Mouse (Mus musculus) lung, embryonic 14.5 days (tissue): ENCODE results near the gene Lrriq1. TPM values are rescaled to one million over a fixed set of nuclear protein-coding genes. Genes with fewer than 3 reads are reported as not detected.

ENCODE experiments used
- ATAC-seq: fragments of 200-750 bp; cut with Nextera tagmentation; 2 replicates; pipeline ENCODE4 v1.8.0; 2017; ENCODE audit warnings: mild to moderate bottlenecking, moderate TSS enrichment, moderate library complexity; ENCODE audit not compliant: insufficient read depth
- DNase-seq: peaks from one replicate; pipeline ENCODE4 v3.0.0-alpha.2; 2015
- H3K27ac ChIP-seq: fragments of 300-500 bp; sonication (generic); 2 replicates; pipeline ENCODE4 v1.5.1; 2014; ENCODE audit warnings: low read depth, mild to moderate bottlenecking, moderate library complexity
- H3K27me3 ChIP-seq: fragments of 300-500 bp; sonication (generic); 2 replicates; pipeline ENCODE4 v1.6.1; 2014; ENCODE audit warnings: low read length, control low read depth; ENCODE audit not compliant: insufficient read depth
- H3K36me3 ChIP-seq: fragments of 300-500 bp; sonication (generic); 2 replicates; pipeline ENCODE4 v1.6.1; 2014; ENCODE audit warnings: control low read depth; ENCODE audit not compliant: insufficient read depth
- H3K4me1 ChIP-seq: fragments of 300-500 bp; sonication (generic); 2 replicates; pipeline ENCODE4 v1.6.1; 2014; ENCODE audit warnings: antibody characterized with exemption, control low read depth; ENCODE audit not compliant: insufficient read depth
- H3K4me2 ChIP-seq: fragments of 300-500 bp; sonication (generic); 2 replicates; pipeline ENCODE4 v1.6.1; 2014; ENCODE audit warnings: mild to moderate bottlenecking
- H3K4me3 ChIP-seq: fragments of 300-500 bp; sonication (generic); 2 replicates; pipeline ENCODE4 v1.5.1; 2014; ENCODE audit warnings: low read depth, low read length
- H3K9ac ChIP-seq: fragments of 300-500 bp; sonication (generic); 2 replicates; pipeline ENCODE4 v1.6.1; 2014
- H3K9me3 ChIP-seq: fragments of 300-500 bp; sonication (generic); 2 replicates; pipeline ENCODE4 v1.6.1; 2016; ENCODE audit warnings: low read depth, low read length, control low read depth
- CTCF ChIP-seq: IDR thresholded peaks from 2 replicates; pipeline ENCODE4 v1.5.1; 2016; ENCODE audit warnings: antibody characterized with exemption, low read depth
- WGBS: fragments of 180-500 bp; shearing (Covaris S2); extraction: QIAGEN DNeasy Blood & Tissue Kit; methylation state at CpG from one replicate; pipeline ENCODE4 v1.1.7; 2014; 5-methylcytosine and 5-hydroxymethylcytosine counted together
- polyA plus RNA-seq: library from polyadenylated mRNA; unstranded; fragments of >200 nt; fragmentation: Nextera tagmentation; extraction: Ambion mirVana; gene quantifications from 2 replicates; pipeline ENCODE4 v1.2.1, GENCODE M21; 2014

The Lrriq1 gene
- 0.17 and 0.55 TPM in 2 replicates for polyA plus RNA-seq

GRCm38 (mm10) chr10:103235707-103236459 is at the start of gene Lrriq1:
TSS of gene Lrriq1 (minus strand) at chr10:103236322.
- Histone ChIP-seq H3K4me3 (peak within 1 kb of the TSS; percentile 49), H3K4me1 (no peaks in the 10 kb centered on the region), H3K4me2 (peak within 1 kb of the TSS; percentile 68), H3K9me3 (no peaks in the 10 kb centered on the region), H3K36me3 (no peaks in the 10 kb centered on the region), H3K9ac (peak within 1 kb of the TSS; percentile 35; the same call in 1 of the 2 replicates), H3K27ac (no peak within 1 kb of the TSS), H3K27me3 (no peaks in the 10 kb centered on the region)
- peak; percentile 84 for DNase-seq
- TF ChIP-seq CTCF: no peak
- peak; percentile 100 for ATAC-seq
- WGBS: 5% methylated on average over 25 of the region's 25 CpGs

GRCm38 (mm10) chr10:103253842-103254803 is 18.0 kb upstream of the Lrriq1 start:
- DNase-seq (peak; percentile 83), ATAC-seq (no peak)
- Histone ChIP-seq H3K27ac (no peak overlapping the region), H3K27me3 (no peaks in the 10 kb centered on the region), H3K9me3 (no peaks in the 10 kb centered on the region), H3K4me2 (no peak overlapping the region), H3K4me1 (no peaks in the 10 kb centered on the region), H3K36me3 (no peaks in the 10 kb centered on the region), H3K9ac (no peak overlapping the region), H3K4me3 (no peak overlapping the region)
- 42% methylated on average over 5 of the region's 5 CpGs for WGBS
- peak; percentile 55 for TF ChIP-seq CTCF

- Histone ChIP-seq H3K9ac (no peak overlapping the region), H3K4me1 (no peaks in the 10 kb centered on the region), H3K9me3 (no peaks in the 10 kb centered on the region), H3K4me2 (peak overlapping the region; percentile 68), H3K4me3 (peak overlapping the region; percentile 49; the same call in 1 of the 2 replicates), H3K27ac (no peak overlapping the region), H3K36me3 (no peaks in the 10 kb centered on the region), H3K27me3 (no peaks in the 10 kb centered on the region)
- DNase-seq (no peak), ATAC-seq (no peak)
- 14% methylated on average over 4 of the region's 4 CpGs for WGBS
- no peak for TF ChIP-seq CTCF
These were observed 294 bp upstream of the Lrriq1 start for GRCm38 (mm10) chr10:103236460-103236772.

GRCm38 (mm10) chr10:103226646-103227045 is 9.5 kb downstream of the Lrriq1 start:
- 81% methylated on average over 1 of the region's 1 CpGs for WGBS
- no peaks in the 10 kb centered on the region for H3K9me3 ChIP-seq
- no peak overlapping the region for H3K4me2 ChIP-seq
- DNase-seq: no peak
- ATAC-seq: no peak
- no peak for TF ChIP-seq CTCF
- H3K4me3 ChIP-seq: no peak overlapping the region
- H3K27ac ChIP-seq: no peak overlapping the region
- H3K4me1 ChIP-seq: no peaks in the 10 kb centered on the region
- no peaks in the 10 kb centered on the region for H3K27me3 ChIP-seq
- H3K36me3 ChIP-seq: no peaks in the 10 kb centered on the region
- no peak overlapping the region for H3K9ac ChIP-seq

GRCm38 (mm10) chr10:103194655-103195328 is 41.3 kb downstream of the Lrriq1 start:
- H3K36me3 ChIP-seq: no peaks in the 10 kb centered on the region
- H3K4me2 ChIP-seq: no peak overlapping the region
- WGBS: 41% methylated on average over 4 of the region's 4 CpGs
- H3K9me3 ChIP-seq: no peaks in the 10 kb centered on the region
- no peaks in the 10 kb centered on the region for H3K27me3 ChIP-seq
- ATAC-seq (peak; percentile 76; the same call in 1 of the 2 replicates), DNase-seq (peak; percentile 80)
- TF ChIP-seq CTCF: peak; percentile 66
- H3K9ac ChIP-seq: no peak overlapping the region
- no peak overlapping the region for H3K27ac ChIP-seq
- H3K4me1 ChIP-seq: no peaks in the 10 kb centered on the region
- H3K4me3 ChIP-seq: no peak overlapping the region

GRCm38 (mm10) chr10:103145769-103146379 is 90.2 kb downstream of the Lrriq1 start:
- TF ChIP-seq CTCF: no peak
- Histone ChIP-seq H3K4me2 (no peak overlapping the region), H3K9ac (no peak overlapping the region), H3K27ac (no peak overlapping the region), H3K4me3 (no peak overlapping the region), H3K4me1 (no peaks in the 10 kb centered on the region), H3K9me3 (no peaks in the 10 kb centered on the region), H3K27me3 (no peaks in the 10 kb centered on the region), H3K36me3 (no peaks in the 10 kb centered on the region)
- ATAC-seq (no peak; the same call in 1 of the 2 replicates), DNase-seq (peak; percentile 34)
- 29% methylated on average over 8 of the region's 8 CpGs for whole genome bisulfite sequencing
